Mouse (Mus musculus) splenic B cell, adult 2 months (primary cell): ENCODE results near the gene Abhd17c.
A peak's percentile ranks its signal among the peaks of the same experiment; 100 is the strongest.

ENCODE experiments used
- DNase-seq: peaks from one replicate; pipeline ENCODE4 v3.0.0-alpha.2; 2011; ENCODE audit warnings: low read depth, low spot score
- H3K27me3 ChIP-seq: 2 replicates; pipeline ENCODE4 v1.6.1; 2012; ENCODE audit warnings: mild to moderate bottlenecking, low read length, moderate library complexity, mixed read lengths; ENCODE audit not compliant: control insufficient read depth, poor library complexity, insufficient read depth, severe bottlenecking
- H3K36me3 ChIP-seq: 2 replicates; pipeline ENCODE4 v1.6.1; 2012; ENCODE audit warnings: mild to moderate bottlenecking, low read length, moderate library complexity, mixed read lengths; ENCODE audit not compliant: control insufficient read depth, poor library complexity, insufficient read depth, severe bottlenecking

Gene Abhd17c

GRCm38 (mm10) chr7:84116621-84117542, 34.8 kb downstream of the Abhd17c start:
- no peak for DNase-seq
- Histone ChIP-seq H3K27me3 (no peaks in the 10 kb centered on the region), H3K36me3 (no peaks in the 10 kb centered on the region; the same call in 1 of the 2 replicates)

GRCm38 (mm10) chr7:84115385-84115784, 36.3 kb downstream of the Abhd17c start:
- no peaks in the 10 kb centered on the region; the same call in 1 of the 2 replicates for H3K36me3 ChIP-seq
- peak; percentile 50 for DNase-seq
- no peaks in the 10 kb centered on the region for H3K27me3 ChIP-seq

GRCm38 (mm10) chr7:84114775-84115174, 36.9 kb downstream of the Abhd17c start:
- H3K27me3 ChIP-seq, result no peaks in the 10 kb centered on the region
- no peaks in the 10 kb centered on the region; the same call in 1 of the 2 replicates for H3K36me3 ChIP-seq
- no peak for DNase-seq

GRCm38 (mm10) chr7:84113035-84113390, 38.7 kb downstream of the Abhd17c start:
- Histone ChIP-seq H3K27me3 (no peaks in the 10 kb centered on the region), H3K36me3 (no peaks in the 10 kb centered on the region; the same call in 1 of the 2 replicates)
- DNase-seq, result no peak

GRCm38 (mm10) chr7:84112351-84113034, 39.2 kb downstream of the Abhd17c start:
- H3K27me3 ChIP-seq, result no peaks in the 10 kb centered on the region
- no peak for DNase-seq
- no peaks in the 10 kb centered on the region; the same call in 1 of the 2 replicates for H3K36me3 ChIP-seq

- no peak for DNase-seq
- no peaks in the 10 kb centered on the region for H3K27me3 ChIP-seq
- no peaks in the 10 kb centered on the region for H3K36me3 ChIP-seq
Measured at GRCm38 (mm10) chr7:84111716-84112350, 39.9 kb downstream of the Abhd17c start.

- DNase-seq, result no peak
- Histone ChIP-seq H3K27me3 (no peaks in the 10 kb centered on the region), H3K36me3 (no peaks in the 10 kb centered on the region)
Measured at GRCm38 (mm10) chr7:84106942-84107341, 44.8 kb downstream of the Abhd17c start.

- H3K27me3 ChIP-seq, result no peaks in the 10 kb centered on the region
- peak; percentile 18 for DNase-seq
- no peaks in the 10 kb centered on the region for H3K36me3 ChIP-seq
Measured at GRCm38 (mm10) chr7:84102589-84102988, 49.1 kb downstream of the Abhd17c start.

GRCm38 (mm10) chr7:84100672-84101071, 51.0 kb downstream of the Abhd17c start:
- H3K36me3 ChIP-seq, result no peaks in the 10 kb centered on the region
- H3K27me3 ChIP-seq, result no peaks in the 10 kb centered on the region
- DNase-seq, result no peak

GRCm38 (mm10) chr7:84098098-84098497, 53.6 kb downstream of the Abhd17c start:
- no peaks in the 10 kb centered on the region for H3K36me3 ChIP-seq
- DNase-seq, result no peak
- H3K27me3 ChIP-seq, result no peaks in the 10 kb centered on the region

- DNase-seq, result no peak
- H3K36me3 ChIP-seq, result no peaks in the 10 kb centered on the region
- H3K27me3 ChIP-seq, result no peaks in the 10 kb centered on the region
Measured at GRCm38 (mm10) chr7:84096501-84096900, 55.2 kb downstream of the Abhd17c start.

- H3K27me3 ChIP-seq, result no peaks in the 10 kb centered on the region
- H3K36me3 ChIP-seq, result no peaks in the 10 kb centered on the region
- DNase-seq, result no peak
Measured at GRCm38 (mm10) chr7:84090793-84091192, 60.9 kb downstream of the Abhd17c start.

GRCm38 (mm10) chr7:84089777-84090176, 61.9 kb downstream of the Abhd17c start:
- Histone ChIP-seq H3K27me3 (no peaks in the 10 kb centered on the region), H3K36me3 (no peaks in the 10 kb centered on the region)
- peak; percentile 42 for DNase-seq

GRCm38 (mm10) chr7:84088971-84089370, 62.7 kb downstream of the Abhd17c start:
- H3K27me3 ChIP-seq, result no peaks in the 10 kb centered on the region
- DNase-seq, result peak; percentile 81

GRCm38 (mm10) chr7:84088191-84088590, 63.5 kb downstream of the Abhd17c start:
- DNase-seq, result no peak
- Histone ChIP-seq H3K36me3 (no peaks in the 10 kb centered on the region), H3K27me3 (no peaks in the 10 kb centered on the region)

More at GRCm38 (mm10) chr7:84088971-84089370, 62.7 kb downstream of the Abhd17c start:
- H3K36me3 ChIP-seq, result no peaks in the 10 kb centered on the region
